Mouse (Mus musculus): ENCODE results near the gene Dhps.

- TF ChIP-seq ZC3H11A (IDR thresholded peaks at IDR 0.05; ENCODE audit: borderline replicate concordance, low read depth, low read length), result no peak
- no peak for TF ChIP-seq HCFC1 (IDR thresholded peaks at IDR 0.05; ENCODE audit: borderline replicate concordance, insufficient read depth, low read length)
These were observed 35.2 kb upstream of the Dhps start for GRCm38 (mm10) chr8:85036381-85036717.
